8 mouse cellular contexts compared by ENCODE assay signal in genomic region chr8:26441268-26442030, GRCm38 (mm10).
A peak's percentile ranks its signal among the peaks of the same experiment; 100 is the strongest.
DNase-seq lines count a peak whose midpoint lies in the region; ATAC-seq lines count a peak whose summit lies in the region.

No protein-coding gene starts in this region.

- H3K27ac ChIP-seq in hindbrain, embryonic 10.5 days = 0 out of 2 replicates have a peak overlapping the region, but pooled peaks have one; percentile 40
- H3K27ac ChIP-seq in hindbrain, embryonic 11.5 days (ENCODE audit: low read depth, low read length) = no peak overlapping the region
- no peak overlapping the region for H3K27ac ChIP-seq in hindbrain, embryonic 14.5 days
- H3K27ac ChIP-seq in kidney, embryonic 15.5 days = no peak overlapping the region

- H3K9me3 ChIP-seq in hindbrain, embryonic 10.5 days = no peaks in the 10 kb centered on the region
- no peaks in the 10 kb centered on the region for H3K9me3 ChIP-seq in hindbrain, embryonic 11.5 days (ENCODE audit: control insufficient read depth, low read length)
- no peaks in the 10 kb centered on the region for H3K9me3 ChIP-seq in hindbrain, embryonic 14.5 days (ENCODE audit: control insufficient read depth, low read length)
- H3K9me3 ChIP-seq in kidney, embryonic 15.5 days (replicated peaks) = no peaks in the 10 kb centered on the region

- 85% methylated on average over 12 of the region's 12 CpGs for WGBS in hindbrain, embryonic 10.5 days
- WGBS in hindbrain, embryonic 11.5 days = 77% methylated on average over 12 of the region's 12 CpGs
- 53% methylated on average over 12 of the region's 12 CpGs for WGBS in hindbrain, embryonic 14.5 days
- WGBS in kidney, embryonic 15.5 days = 51% methylated on average over 12 of the region's 12 CpGs

- no peaks in the 10 kb centered on the region for H3K36me3 ChIP-seq in hindbrain, embryonic 10.5 days
- H3K36me3 ChIP-seq in hindbrain, embryonic 11.5 days (ENCODE audit: control insufficient read depth, insufficient read depth, low read length) = no peaks in the 10 kb centered on the region
- no peaks in the 10 kb centered on the region for H3K36me3 ChIP-seq in hindbrain, embryonic 14.5 days (replicated peaks; ENCODE audit: control insufficient read depth, insufficient read depth)
- no peaks in the 10 kb centered on the region for H3K36me3 ChIP-seq in kidney, embryonic 15.5 days

- H3K27me3 ChIP-seq in hindbrain, embryonic 10.5 days (ENCODE audit: insufficient read depth, poor library complexity, severe bottlenecking) = no peaks in the 10 kb centered on the region
- H3K27me3 ChIP-seq in hindbrain, embryonic 11.5 days (ENCODE audit: control insufficient read depth, insufficient read depth, low read length) = no peaks in the 10 kb centered on the region
- no peaks in the 10 kb centered on the region for H3K27me3 ChIP-seq in hindbrain, embryonic 14.5 days (ENCODE audit: control insufficient read depth, insufficient read depth, low read length)
- no peaks in the 10 kb centered on the region for H3K27me3 ChIP-seq in kidney, embryonic 15.5 days

- H3K4me1 ChIP-seq in hindbrain, embryonic 10.5 days (replicated peaks) = peaks cover 34% of the 10 kb centered on the region
- 0 out of 2 replicates have a peak, but pooled peaks cover 3% of the 10 kb centered on the region for H3K4me1 ChIP-seq in hindbrain, embryonic 11.5 days (replicated peaks; ENCODE audit: control insufficient read depth, insufficient read depth, low read length)
- H3K4me1 ChIP-seq in hindbrain, embryonic 14.5 days (replicated peaks; ENCODE audit: control insufficient read depth, insufficient read depth, low read length) = peaks cover 10% of the 10 kb centered on the region
- H3K4me1 ChIP-seq in kidney, embryonic 15.5 days = peaks cover 21% of the 10 kb centered on the region

- no peak overlapping the region for H3K4me3 ChIP-seq in hindbrain, embryonic 10.5 days
- H3K4me3 ChIP-seq in hindbrain, embryonic 11.5 days (ENCODE audit: low read depth, low read length) = no peak overlapping the region
- H3K4me3 ChIP-seq in hindbrain, embryonic 14.5 days (replicated peaks; ENCODE audit: low read length) = no peak overlapping the region
- H3K4me3 ChIP-seq in kidney, embryonic 15.5 days (replicated peaks) = no peak overlapping the region

- no peak overlapping the region for H3K4me2 ChIP-seq in hindbrain, embryonic 11.5 days (replicated peaks; ENCODE audit: low read depth, low read length)
- H3K4me2 ChIP-seq in hindbrain, embryonic 14.5 days (replicated peaks) = no peak overlapping the region
- H3K4me2 ChIP-seq in kidney, embryonic 15.5 days = no peak overlapping the region

- no peak for DNase-seq in hindbrain, embryonic 10.5 days (ENCODE audit: low spot score)
- DNase-seq in hindbrain, embryonic 11.5 days (ENCODE audit: low spot score) = no peak
- peak; percentile 77 for DNase-seq in MN1 (ENCODE audit: low spot score)
- peak; percentile 85 for DNase-seq in brain, adult 2 months (ENCODE audit: low read depth, low spot score)
- DNase-seq in hindbrain, embryonic 14.5 days (ENCODE audit: low spot score) = no peak
- no peak for DNase-seq in spleen, postnatal 36 days (ENCODE audit: low spot score in 2 of 2)

- no peak for ATAC-seq in hindbrain, embryonic 11.5 days (ENCODE audit: low FRiP score)
- ATAC-seq in hindbrain, embryonic 14.5 days (ENCODE audit: low FRiP score) = peak; percentile 18; the same call in 1 of the 2 replicates
- ATAC-seq in activated CD4-positive, CD25-positive, alpha-beta regulatory T cell, adult 4 months = no peak
- no peak for ATAC-seq in kidney, embryonic 15.5 days (replicated peaks; ENCODE audit: low FRiP score)

- no peak overlapping the region for H3K9ac ChIP-seq in hindbrain, embryonic 11.5 days (ENCODE audit: low read depth, low read length)
- H3K9ac ChIP-seq in hindbrain, embryonic 14.5 days = no peak overlapping the region
- H3K9ac ChIP-seq in kidney, embryonic 15.5 days = no peak overlapping the region

Comparison
In these comparisons a context has a peak if more than half of its experiments do, and no peak if none do; other contexts are left out.
1. DNase-seq: peak in MN1 (single experiment) and brain, adult 2 months (single experiment); none in hindbrain, embryonic 10.5 days (single experiment), hindbrain, embryonic 11.5 days (single experiment), hindbrain, embryonic 14.5 days (single experiment) and spleen, postnatal 36 days (0 of 2).